12 mouse cellular contexts compared by ENCODE assay signal in genomic region chr1:137297780-137298569, GRCm38 (mm10).
DNase-seq lines count a peak whose midpoint lies in the region; ATAC-seq and TF ChIP-seq lines count a peak whose summit lies in the region.
"Had no signal": no experiment of that assay in that cellular context is flagged by ENCODE, and none has a peak within 500 bp of the region (broad histone marks: within the 10 kb centered on the region; RNA-seq: fewer than 3 reads in every experiment).

No protein-coding gene starts in this region.

- DNase-seq in forebrain, embryonic 14.5 days (ENCODE audit: low spot score): peak; percentile 18
- no peak for DNase-seq in liver, postnatal 0 days
- no peak for DNase-seq in liver, embryonic 11.5 days (ENCODE audit: low spot score)
- peak; percentile 33 for DNase-seq in ZHBTc4 (ENCODE audit: low read depth, low spot score)
- peak; percentile 23 for DNase-seq in stomach, postnatal 0 days (ENCODE audit: low spot score)
- no peak for DNase-seq in adrenal gland, adult 8-10 months
- DNase-seq in layer of hippocampus, adult 9-11 months: no peak
- DNase-seq: cerebellum, adult 11 months; kidney, postnatal 14 days had no signal

- H3K4me2 ChIP-seq in forebrain, embryonic 14.5 days (ENCODE audit: low read length): no peak overlapping the region
- H3K4me2 ChIP-seq in forebrain, embryonic 12.5 days: no peak overlapping the region
- H3K4me2 ChIP-seq in liver, postnatal 0 days (ENCODE audit: low read depth, low read length): no peak overlapping the region
- H3K4me2 ChIP-seq in liver, embryonic 11.5 days: no peak overlapping the region
- H3K4me2 ChIP-seq in stomach, postnatal 0 days (replicated peaks; ENCODE audit: low read depth): no peak overlapping the region
- H3K4me2 ChIP-seq: neural tube, embryonic 15.5 days had no signal

- TF ChIP-seq CTCF in liver, postnatal 0 days (IDR thresholded peaks at IDR 0.05; ENCODE audit: low read depth): peak; percentile 41
- TF ChIP-seq CTCF in stomach, postnatal 0 days (IDR thresholded peaks at IDR 0.05; ENCODE audit: low read depth): peak; percentile 65

- no peaks in the 10 kb centered on the region for H3K4me1 ChIP-seq in forebrain, embryonic 14.5 days (ENCODE audit: control insufficient read depth, insufficient read depth, low read length)
- H3K4me1 ChIP-seq in forebrain, embryonic 12.5 days: no peaks in the 10 kb centered on the region
- no peaks in the 10 kb centered on the region for H3K4me1 ChIP-seq in liver, postnatal 0 days (ENCODE audit: insufficient read depth)
- H3K4me1 ChIP-seq in liver, embryonic 11.5 days (replicated peaks; ENCODE audit: control insufficient read depth, insufficient read depth, low read length): no peaks in the 10 kb centered on the region
- H3K4me1 ChIP-seq in stomach, postnatal 0 days (replicated peaks; ENCODE audit: control insufficient read depth, insufficient read depth): no peaks in the 10 kb centered on the region
- H3K4me1 ChIP-seq: megakaryocyte, embryonic 14.5 days; neural tube, embryonic 15.5 days had no signal

- WGBS in forebrain, embryonic 14.5 days: 61% methylated on average over 10 of the region's 10 CpGs
- 60% methylated on average over 10 of the region's 10 CpGs for WGBS in forebrain, embryonic 12.5 days
- WGBS in liver, postnatal 0 days (ENCODE audit: insufficient replicate concordance): 57% methylated on average over 10 of the region's 10 CpGs
- WGBS in liver, embryonic 11.5 days: 45% methylated on average over 10 of the region's 10 CpGs
- 34% methylated on average over 10 of the region's 10 CpGs for WGBS in stomach, postnatal 0 days

- H3K9me3 ChIP-seq in forebrain, embryonic 14.5 days (replicated peaks; ENCODE audit: control insufficient read depth, low read length): no peaks in the 10 kb centered on the region
- H3K9me3 ChIP-seq in forebrain, embryonic 12.5 days: no peaks in the 10 kb centered on the region
- no peaks in the 10 kb centered on the region for H3K9me3 ChIP-seq in liver, postnatal 0 days (ENCODE audit: low read length)
- H3K9me3 ChIP-seq in liver, embryonic 11.5 days (ENCODE audit: control insufficient read depth, low read length): no peaks in the 10 kb centered on the region
- H3K9me3 ChIP-seq in stomach, postnatal 0 days (ENCODE audit: control insufficient read depth, low read length): no peaks in the 10 kb centered on the region
- H3K9me3 ChIP-seq: neural tube, embryonic 15.5 days had no signal

- H3K36me3 ChIP-seq in forebrain, embryonic 14.5 days (ENCODE audit: control insufficient read depth, insufficient read depth, low read length): no peaks in the 10 kb centered on the region
- H3K36me3 ChIP-seq in forebrain, embryonic 12.5 days (replicated peaks): no peaks in the 10 kb centered on the region
- H3K36me3 ChIP-seq in liver, postnatal 0 days (replicated peaks; ENCODE audit: insufficient read depth, low read length): no peaks in the 10 kb centered on the region
- H3K36me3 ChIP-seq in liver, embryonic 11.5 days (ENCODE audit: control insufficient read depth, insufficient read depth, low read length): no peaks in the 10 kb centered on the region
- no peaks in the 10 kb centered on the region for H3K36me3 ChIP-seq in stomach, postnatal 0 days (ENCODE audit: control insufficient read depth, insufficient read depth, low read length)
- H3K36me3 ChIP-seq: neural tube, embryonic 15.5 days had no signal

- H3K9ac ChIP-seq in forebrain, embryonic 14.5 days (ENCODE audit: low read length): no peak overlapping the region
- H3K9ac ChIP-seq in forebrain, embryonic 12.5 days: no peak overlapping the region
- no peak overlapping the region for H3K9ac ChIP-seq in liver, postnatal 0 days (replicated peaks)
- H3K9ac ChIP-seq in liver, embryonic 11.5 days (ENCODE audit: low read depth, low read length): no peak overlapping the region
- no peak overlapping the region for H3K9ac ChIP-seq in stomach, postnatal 0 days (ENCODE audit: low read length)
- H3K9ac ChIP-seq: neural tube, embryonic 15.5 days had no signal

- TF ChIP-seq EP300 in liver, postnatal 0 days (IDR thresholded peaks at IDR 0.05; ENCODE audit: low read depth): no peak
- no peak for TF ChIP-seq EP300 in stomach, postnatal 0 days (optimal IDR thresholded peaks at IDR 0.05)

- H3K4me3 ChIP-seq in forebrain, embryonic 14.5 days (ENCODE audit: low read depth, low read length): no peak overlapping the region
- H3K4me3 ChIP-seq in forebrain, embryonic 12.5 days (replicated peaks): no peak overlapping the region
- no peak overlapping the region for H3K4me3 ChIP-seq in liver, postnatal 0 days (ENCODE audit: low read depth, low read length)
- H3K4me3 ChIP-seq in liver, embryonic 11.5 days (ENCODE audit: low read depth, low read length): no peak overlapping the region
- no peak overlapping the region for H3K4me3 ChIP-seq in stomach, postnatal 0 days (ENCODE audit: low read depth, low read length)
- H3K4me3 ChIP-seq: megakaryocyte, embryonic 14.5 days; neural tube, embryonic 15.5 days had no signal

- H3K27me3 ChIP-seq in forebrain, embryonic 14.5 days (replicated peaks; ENCODE audit: control insufficient read depth, insufficient read depth, low read length): no peaks in the 10 kb centered on the region
- H3K27me3 ChIP-seq in forebrain, embryonic 12.5 days: no peaks in the 10 kb centered on the region
- no peaks in the 10 kb centered on the region for H3K27me3 ChIP-seq in liver, postnatal 0 days (ENCODE audit: insufficient read depth, low read length)
- H3K27me3 ChIP-seq in liver, embryonic 11.5 days (replicated peaks; ENCODE audit: control insufficient read depth, insufficient read depth, low read length): no peaks in the 10 kb centered on the region
- H3K27me3 ChIP-seq in stomach, postnatal 0 days (ENCODE audit: control insufficient read depth, insufficient read depth, low read length): no peaks in the 10 kb centered on the region
- H3K27me3 ChIP-seq: megakaryocyte, embryonic 14.5 days; neural tube, embryonic 15.5 days had no signal

- no peak for ATAC-seq in forebrain, embryonic 14.5 days
- ATAC-seq in forebrain, embryonic 12.5 days (ENCODE audit: low FRiP score): no peak
- no peak for ATAC-seq in liver, postnatal 0 days
- no peak for ATAC-seq in liver, embryonic 11.5 days (replicated peaks; ENCODE audit: low FRiP score)
- ATAC-seq in stomach, postnatal 0 days (ENCODE audit: low FRiP score, low TSS enrichment): peak; percentile 56; the same call in 1 of the 2 replicates

- H3K27ac ChIP-seq in forebrain, embryonic 14.5 days (ENCODE audit: low read depth, low read length): no peak overlapping the region
- H3K27ac ChIP-seq in forebrain, embryonic 12.5 days: no peak overlapping the region
- no peak overlapping the region for H3K27ac ChIP-seq in liver, postnatal 0 days (ENCODE audit: low read depth)
- H3K27ac ChIP-seq in liver, embryonic 11.5 days (ENCODE audit: low read depth, low read length): no peak overlapping the region
- H3K27ac ChIP-seq in stomach, postnatal 0 days (replicated peaks): no peak overlapping the region
- H3K27ac ChIP-seq: neural tube, embryonic 15.5 days had no signal

Comparison
In these comparisons a context has a peak if more than half of its experiments do, and no peak if none do; other contexts are left out.
1. DNase-seq: peak in forebrain, embryonic 14.5 days (single experiment), ZHBTc4 (single experiment) and stomach, postnatal 0 days (single experiment); none in liver, postnatal 0 days (single experiment), liver, embryonic 11.5 days (single experiment), adrenal gland, adult 8-10 months (single experiment) and layer of hippocampus, adult 9-11 months (single experiment).